Mouse (Mus musculus) spleen, postnatal 10 days (tissue): Measurements from ENCODE around the gene Kif6.

Experiments
- DNase-seq, 2 experiments: peaks; one replicate each; pipeline ENCODE4 v3.0.0; 2021 to 2022; ENCODE audit warnings: low spot score in 2 of 2

The Kif6 gene

GRCm38 (mm10) chr17:49666728-49667127 lies 51.8 kb downstream of the Kif6 start:
- no peak for DNase-seq

GRCm38 (mm10) chr17:49668296-49668695 lies 53.4 kb downstream of the Kif6 start:
- no peak for DNase-seq

- no peak for DNase-seq
Measured at GRCm38 (mm10) chr17:49671921-49672339, 57.0 kb downstream of the Kif6 start.

- DNase-seq: no peak
Measured at GRCm38 (mm10) chr17:49672421-49672820, 57.5 kb downstream of the Kif6 start.

GRCm38 (mm10) chr17:49675629-49676028 lies 60.7 kb downstream of the Kif6 start:
- no peak for DNase-seq

- no peak for DNase-seq
Measured at GRCm38 (mm10) chr17:49681410-49681809, 66.5 kb downstream of the Kif6 start.

GRCm38 (mm10) chr17:49684146-49684545 lies 69.2 kb downstream of the Kif6 start:
- DNase-seq: no peak

- no peak for DNase-seq
Measured at GRCm38 (mm10) chr17:49690607-49691454, 75.9 kb downstream of the Kif6 start.

GRCm38 (mm10) chr17:49691455-49691805 lies 76.5 kb downstream of the Kif6 start:
- DNase-seq: no peak

GRCm38 (mm10) chr17:49693206-49693605 lies 78.3 kb downstream of the Kif6 start:
- DNase-seq: no peak

GRCm38 (mm10) chr17:49697220-49697619 lies 82.3 kb downstream of the Kif6 start:
- DNase-seq: no peak

GRCm38 (mm10) chr17:49703492-49704249 lies 88.7 kb downstream of the Kif6 start:
- no peak for DNase-seq

GRCm38 (mm10) chr17:49709192-49709591 lies 94.3 kb downstream of the Kif6 start:
- no peak for DNase-seq

GRCm38 (mm10) chr17:49710101-49710630 lies 95.2 kb downstream of the Kif6 start:
- DNase-seq: no peak

GRCm38 (mm10) chr17:49726206-49726605 lies 111.3 kb downstream of the Kif6 start:
- DNase-seq: no peak

- no peak for DNase-seq
Measured at GRCm38 (mm10) chr17:49726976-49727375, 112.0 kb downstream of the Kif6 start.

GRCm38 (mm10) chr17:49727428-49728045 lies 112.6 kb downstream of the Kif6 start:
- DNase-seq: no peak

- DNase-seq: no peak
Measured at GRCm38 (mm10) chr17:49729856-49730255, 114.9 kb downstream of the Kif6 start.

GRCm38 (mm10) chr17:49732706-49733105 lies 117.8 kb downstream of the Kif6 start:
- no peak for DNase-seq

GRCm38 (mm10) chr17:49734079-49734478 lies 119.1 kb downstream of the Kif6 start:
- no peak for DNase-seq

GRCm38 (mm10) chr17:49734776-49735175 lies 119.8 kb downstream of the Kif6 start:
- DNase-seq: no peak

- no peak for DNase-seq
Measured at GRCm38 (mm10) chr17:49736364-49736763, 121.4 kb downstream of the Kif6 start.
